Mouse (Mus musculus): Measurements from ENCODE around the gene Eef1akmt1.

- TF ChIP-seq POLR2A (IDR thresholded peaks at IDR 0.05; ENCODE audit: borderline replicate concordance, low read depth, low read length) (no peak), CTCF (IDR thresholded peaks at IDR 0.05; ENCODE audit: low read depth, low read length) (no peak)
Measured at GRCm38 (mm10) chr14:57620598-57621236, 49.3 kb upstream of the Eef1akmt1 start.

All from bone marrow macrophage, adult 2 months (primary cell).